Mouse (Mus musculus): Measurements from ENCODE around the gene Rora. TPM values are rescaled to one million over a fixed set of nuclear protein-coding genes. Genes with fewer than 3 reads are reported as not detected.

Gene Rora
- polyA plus RNA-seq, 1 experiment = 11.7 TPM

GRCm38 (mm10) chr9:69128335-69128734, 474.7 kb downstream of the Rora start:
- TF ChIP-seq CTCF (IDR thresholded peaks at IDR 0.05; ENCODE audit: borderline replicate concordance, extremely low read depth, insufficient read depth, insufficient read length) = no peak
- TF ChIP-seq POLR2A (IDR thresholded peaks at IDR 0.05; ENCODE audit: borderline replicate concordance, extremely low read depth, insufficient read depth, insufficient read length, poor library complexity, severe bottlenecking) = no peak
- DNase-seq (ENCODE audit: low read depth) = no peak

GRCm38 (mm10) chr9:69132995-69133394, 479.4 kb downstream of the Rora start:
- DNase-seq (ENCODE audit: low read depth) = no peak
- TF ChIP-seq CTCF (IDR thresholded peaks at IDR 0.05; ENCODE audit: borderline replicate concordance, extremely low read depth, insufficient read depth, insufficient read length) (no peak), POLR2A (IDR thresholded peaks at IDR 0.05; ENCODE audit: borderline replicate concordance, extremely low read depth, insufficient read depth, insufficient read length, poor library complexity, severe bottlenecking) (no peak)

- no peak for DNase-seq (ENCODE audit: low read depth)
- TF ChIP-seq POLR2A (IDR thresholded peaks at IDR 0.05; ENCODE audit: borderline replicate concordance, extremely low read depth, insufficient read depth, insufficient read length, poor library complexity, severe bottlenecking) = no peak
- TF ChIP-seq CTCF (IDR thresholded peaks at IDR 0.05; ENCODE audit: borderline replicate concordance, extremely low read depth, insufficient read depth, insufficient read length) = no peak
Measured at GRCm38 (mm10) chr9:69133696-69134095, 480.1 kb downstream of the Rora start.

GRCm38 (mm10) chr9:69134604-69135003, 481.0 kb downstream of the Rora start:
- no peak for TF ChIP-seq CTCF (IDR thresholded peaks at IDR 0.05; ENCODE audit: borderline replicate concordance, extremely low read depth, insufficient read depth, insufficient read length)
- DNase-seq (ENCODE audit: low read depth) = no peak

- no peak for DNase-seq (ENCODE audit: low read depth)
- no peak for TF ChIP-seq POLR2A (IDR thresholded peaks at IDR 0.05; ENCODE audit: borderline replicate concordance, extremely low read depth, insufficient read depth, insufficient read length, poor library complexity, severe bottlenecking)
- no peak for TF ChIP-seq CTCF (IDR thresholded peaks at IDR 0.05; ENCODE audit: borderline replicate concordance, extremely low read depth, insufficient read depth, insufficient read length)
Measured at GRCm38 (mm10) chr9:69136821-69137220, 483.2 kb downstream of the Rora start.

GRCm38 (mm10) chr9:69137398-69137797, 483.8 kb downstream of the Rora start:
- peak; percentile 56 for DNase-seq (ENCODE audit: low read depth)
- TF ChIP-seq POLR2A (IDR thresholded peaks at IDR 0.05; ENCODE audit: borderline replicate concordance, extremely low read depth, insufficient read depth, insufficient read length, poor library complexity, severe bottlenecking) (no peak), CTCF (IDR thresholded peaks at IDR 0.05; ENCODE audit: borderline replicate concordance, extremely low read depth, insufficient read depth, insufficient read length) (no peak)

GRCm38 (mm10) chr9:69140144-69140543, 486.6 kb downstream of the Rora start:
- no peak for TF ChIP-seq POLR2A (IDR thresholded peaks at IDR 0.05; ENCODE audit: borderline replicate concordance, extremely low read depth, insufficient read depth, insufficient read length, poor library complexity, severe bottlenecking)
- no peak for TF ChIP-seq CTCF (IDR thresholded peaks at IDR 0.05; ENCODE audit: borderline replicate concordance, extremely low read depth, insufficient read depth, insufficient read length)
- DNase-seq (ENCODE audit: low read depth) = no peak

- no peak for TF ChIP-seq POLR2A (IDR thresholded peaks at IDR 0.05; ENCODE audit: borderline replicate concordance, extremely low read depth, insufficient read depth, insufficient read length, poor library complexity, severe bottlenecking)
- TF ChIP-seq CTCF (IDR thresholded peaks at IDR 0.05; ENCODE audit: borderline replicate concordance, extremely low read depth, insufficient read depth, insufficient read length) = no peak
- no peak for DNase-seq (ENCODE audit: low read depth)
Measured at GRCm38 (mm10) chr9:69141859-69142258, 488.3 kb downstream of the Rora start.

- TF ChIP-seq CTCF (IDR thresholded peaks at IDR 0.05; ENCODE audit: borderline replicate concordance, extremely low read depth, insufficient read depth, insufficient read length) = peak; percentile 8; the same call in 1 of the 2 replicates
- no peak for TF ChIP-seq POLR2A (IDR thresholded peaks at IDR 0.05; ENCODE audit: borderline replicate concordance, extremely low read depth, insufficient read depth, insufficient read length, poor library complexity, severe bottlenecking)
- DNase-seq (ENCODE audit: low read depth) = no peak
Measured at GRCm38 (mm10) chr9:69146937-69147336, 493.4 kb downstream of the Rora start.

GRCm38 (mm10) chr9:69150224-69150623, 496.6 kb downstream of the Rora start:
- DNase-seq (ENCODE audit: low read depth) = peak; percentile 45
- TF ChIP-seq CTCF (IDR thresholded peaks at IDR 0.05; ENCODE audit: borderline replicate concordance, extremely low read depth, insufficient read depth, insufficient read length) (no peak), POLR2A (IDR thresholded peaks at IDR 0.05; ENCODE audit: borderline replicate concordance, extremely low read depth, insufficient read depth, insufficient read length, poor library complexity, severe bottlenecking) (no peak)

- no peak for TF ChIP-seq CTCF (IDR thresholded peaks at IDR 0.05; ENCODE audit: borderline replicate concordance, extremely low read depth, insufficient read depth, insufficient read length)
- no peak for TF ChIP-seq POLR2A (IDR thresholded peaks at IDR 0.05; ENCODE audit: borderline replicate concordance, extremely low read depth, insufficient read depth, insufficient read length, poor library complexity, severe bottlenecking)
- no peak for DNase-seq (ENCODE audit: low read depth)
Measured at GRCm38 (mm10) chr9:69154684-69155083, 501.1 kb downstream of the Rora start.

- DNase-seq (ENCODE audit: low read depth) = no peak
- TF ChIP-seq CTCF (IDR thresholded peaks at IDR 0.05; ENCODE audit: borderline replicate concordance, extremely low read depth, insufficient read depth, insufficient read length) (no peak), POLR2A (IDR thresholded peaks at IDR 0.05; ENCODE audit: borderline replicate concordance, extremely low read depth, insufficient read depth, insufficient read length, poor library complexity, severe bottlenecking) (no peak)
Measured at GRCm38 (mm10) chr9:69155836-69156595, 502.4 kb downstream of the Rora start.

Measured in brain, embryonic 14.5 days (tissue).